Mouse (Mus musculus) gastrocnemius, postnatal 25 days (tissue): Measurements from ENCODE around the gene Slc22a17. TPM values are rescaled to one million over a fixed set of nuclear protein-coding genes. Genes with fewer than 3 reads are reported as not detected.

Experiments used
- DNase-seq: peaks from one replicate; pipeline ENCODE4 v3.0.0; 2022
- total RNA-seq, 2 experiments: library from RNA; stranded (reverse); gene quantifications; 1 replicate in 1 of 2; 2 replicates in 1 of 2; pipeline ENCODE4 v1.2.3; 2021

The Slc22a17 gene
- total RNA-seq, 2 experiments from 2014 or later: 2.4 to 2.5 TPM

DNA sequence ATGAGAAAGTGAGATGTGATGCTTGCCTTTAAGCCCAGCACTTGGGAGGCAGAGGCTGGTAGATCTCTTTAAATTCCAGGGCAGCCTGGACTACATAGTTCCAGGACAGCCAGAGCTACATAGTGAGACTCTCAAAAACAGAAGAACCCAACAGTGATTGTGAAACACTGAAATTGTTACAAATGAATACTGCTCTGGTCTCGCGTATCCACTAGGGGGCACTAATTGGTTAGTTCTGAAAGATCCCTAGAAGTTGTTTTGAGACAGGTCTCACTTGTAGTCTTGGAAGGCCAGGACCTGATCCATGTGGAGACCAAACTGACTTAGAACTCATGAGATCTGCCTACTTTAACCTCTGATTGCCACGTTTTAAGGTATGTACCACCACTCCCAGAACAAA is 12.5 kb downstream of the Slc22a17 start:
- no peak for DNase-seq

DNA sequence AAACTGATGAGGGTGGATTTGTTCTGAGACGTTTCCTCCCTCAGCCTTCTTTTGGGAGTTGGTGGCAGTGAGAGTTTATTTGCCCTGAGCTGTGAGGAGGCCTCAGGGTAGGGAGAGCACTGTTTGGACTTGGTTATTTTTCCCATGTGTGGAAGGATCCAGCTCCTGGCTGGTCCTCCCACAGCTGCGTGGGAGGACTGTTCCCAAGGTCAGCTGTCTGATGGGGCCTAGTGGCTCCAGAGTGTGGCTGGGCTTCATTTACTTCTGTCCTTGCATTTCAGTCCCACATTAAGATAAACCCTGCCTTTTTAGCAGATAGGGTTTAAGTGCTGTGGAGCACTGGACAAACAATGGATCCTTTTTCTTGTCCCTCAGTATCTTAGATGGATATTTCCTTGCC is 15.5 kb downstream of the Slc22a17 start:
- no peak for DNase-seq

DNA sequence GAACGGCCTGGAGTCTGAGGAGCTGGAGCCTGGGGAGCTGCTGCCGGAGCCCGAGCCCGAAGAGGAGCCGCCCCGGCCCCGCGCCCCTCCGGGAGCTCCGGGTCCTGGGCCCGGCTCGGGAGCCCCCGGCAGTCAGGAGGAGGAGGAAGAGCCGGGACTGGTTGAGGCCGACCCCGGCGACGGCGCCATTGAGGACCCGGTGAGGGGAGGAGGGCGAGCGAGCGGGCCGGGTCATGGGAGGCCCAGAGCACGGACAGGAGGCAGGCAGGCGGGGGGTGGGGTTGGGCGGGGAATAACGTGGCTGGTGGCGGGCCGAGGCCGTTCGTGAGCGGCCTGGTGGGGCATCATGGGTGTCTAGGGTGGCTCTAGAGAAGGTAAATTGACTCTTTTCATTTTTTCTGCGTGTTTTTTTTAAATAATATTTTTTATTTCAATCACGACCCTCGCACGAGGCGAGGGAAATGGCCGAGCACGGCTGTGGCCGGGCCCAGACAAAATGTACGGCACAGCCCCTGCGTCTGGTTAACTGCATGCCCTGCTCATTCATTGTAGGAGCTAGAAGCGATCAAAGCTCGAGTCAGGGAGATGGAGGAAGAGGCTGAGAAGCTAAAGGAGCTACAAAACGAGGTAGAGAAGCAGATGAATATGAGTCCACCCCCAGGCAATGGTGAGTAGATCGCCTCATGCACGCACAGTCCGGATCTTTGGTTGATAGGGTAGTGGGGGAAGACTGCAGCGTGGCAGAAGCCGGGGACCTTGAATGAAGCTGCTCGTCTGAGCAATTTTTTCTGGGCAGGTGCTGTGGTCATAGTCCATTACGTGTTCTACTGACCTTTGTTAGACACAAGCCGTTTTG is 18.4 kb downstream of the Slc22a17 start:
- DNase-seq: no peak

DNA sequence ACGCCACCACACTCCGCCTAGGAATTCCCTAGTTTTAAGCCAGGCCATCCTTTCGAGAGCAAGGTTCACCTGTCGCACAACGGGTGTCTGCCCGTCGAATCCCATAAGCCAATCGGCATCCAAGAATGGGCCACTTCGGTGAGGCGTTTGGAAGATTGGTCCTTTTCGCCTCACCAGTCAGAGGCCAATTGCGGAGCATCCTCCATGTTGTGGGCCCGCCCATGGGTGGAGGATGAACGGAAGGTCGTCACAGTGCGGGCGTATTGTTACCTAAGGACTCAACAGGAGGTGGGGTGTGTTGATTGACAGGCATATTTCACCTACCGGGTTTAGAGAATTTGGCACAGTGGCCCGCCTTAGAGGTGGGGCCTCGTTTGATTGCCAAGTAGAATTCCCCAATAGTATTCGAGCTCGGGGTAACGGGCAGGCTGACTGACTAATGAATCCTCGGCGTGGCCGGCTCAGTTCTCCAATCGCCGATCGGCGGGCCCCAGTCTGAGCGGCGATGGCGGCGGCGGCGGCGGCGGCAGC is 19.2 kb downstream of the Slc22a17 start:
- peak; percentile 99 for DNase-seq

DNA sequence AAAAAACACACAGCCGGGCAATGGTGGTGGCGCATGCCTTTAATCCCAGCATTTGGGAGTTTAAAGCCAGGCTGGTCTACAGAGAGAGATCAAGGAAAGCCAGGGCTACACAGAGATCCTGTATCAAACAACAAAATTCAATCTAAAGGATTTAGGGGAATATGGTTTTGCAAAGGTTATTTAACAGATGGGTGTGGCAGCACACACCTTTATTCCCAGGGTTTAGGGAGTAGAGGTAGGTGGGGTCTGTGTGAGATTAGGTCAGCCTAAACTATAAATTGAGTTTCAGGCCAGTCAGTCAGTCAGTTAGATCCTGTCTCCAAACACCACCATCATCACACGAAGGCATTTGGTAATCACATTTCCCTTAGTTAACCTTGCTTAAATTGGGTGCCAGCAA is 20.7 kb downstream of the Slc22a17 start, which contains the start of gene Pabpn1:
TSS of gene Pabpn1 (plus strand) at position 301 of the 400 bp plus-strand sequence.
- DNase-seq: no peak

DNA sequence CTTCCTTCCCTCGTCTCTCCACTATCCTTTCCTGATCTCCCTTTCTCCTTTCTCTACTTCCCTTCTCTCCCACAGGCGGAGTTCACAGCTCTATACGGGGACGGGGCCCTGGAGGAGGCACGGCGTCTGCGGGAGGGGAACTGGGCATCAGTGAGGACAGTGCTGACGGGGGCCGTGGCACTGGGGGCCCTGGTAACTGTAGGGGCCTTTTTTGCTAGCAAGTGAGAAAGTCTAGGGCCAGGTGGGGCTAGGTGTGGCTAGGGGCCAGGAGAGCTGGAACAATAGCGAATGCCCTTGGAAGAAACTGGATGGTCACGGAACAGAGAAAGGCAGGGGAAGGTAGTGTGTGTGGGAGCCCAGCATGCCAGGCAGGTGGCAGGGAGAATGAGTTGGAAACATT is 27.6 kb downstream of the Slc22a17 start:
- no peak for DNase-seq

DNA sequence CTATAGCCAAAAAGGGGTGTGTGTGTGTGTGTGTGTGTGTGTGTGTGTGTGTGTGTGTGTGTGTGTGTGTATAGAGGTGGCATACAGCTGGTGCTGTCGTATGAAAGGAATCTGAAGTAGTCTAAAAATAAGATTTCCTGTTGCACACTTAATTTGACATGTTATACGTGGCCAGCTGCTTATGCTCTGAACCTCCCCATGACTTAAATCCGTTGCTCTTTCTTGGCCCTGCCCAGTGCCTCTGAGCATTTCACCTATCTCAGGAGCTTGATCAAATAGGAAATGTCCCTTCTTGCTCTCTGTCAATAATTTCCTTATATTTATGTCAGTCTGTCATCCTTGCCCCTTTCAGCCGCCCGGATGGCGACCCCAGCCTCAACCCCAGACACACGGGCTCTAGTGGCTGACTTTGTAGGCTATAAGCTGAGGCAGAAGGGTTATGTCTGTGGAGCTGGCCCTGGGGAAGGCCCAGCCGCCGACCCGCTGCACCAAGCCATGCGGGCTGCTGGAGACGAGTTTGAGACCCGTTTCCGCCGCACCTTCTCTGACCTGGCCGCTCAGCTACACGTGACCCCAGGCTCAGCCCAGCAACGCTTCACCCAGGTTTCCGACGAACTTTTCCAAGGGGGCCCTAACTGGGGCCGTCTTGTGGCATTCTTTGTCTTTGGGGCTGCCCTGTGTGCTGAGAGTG is 28.8 kb downstream of the Slc22a17 start:
- DNase-seq: no peak

DNA sequence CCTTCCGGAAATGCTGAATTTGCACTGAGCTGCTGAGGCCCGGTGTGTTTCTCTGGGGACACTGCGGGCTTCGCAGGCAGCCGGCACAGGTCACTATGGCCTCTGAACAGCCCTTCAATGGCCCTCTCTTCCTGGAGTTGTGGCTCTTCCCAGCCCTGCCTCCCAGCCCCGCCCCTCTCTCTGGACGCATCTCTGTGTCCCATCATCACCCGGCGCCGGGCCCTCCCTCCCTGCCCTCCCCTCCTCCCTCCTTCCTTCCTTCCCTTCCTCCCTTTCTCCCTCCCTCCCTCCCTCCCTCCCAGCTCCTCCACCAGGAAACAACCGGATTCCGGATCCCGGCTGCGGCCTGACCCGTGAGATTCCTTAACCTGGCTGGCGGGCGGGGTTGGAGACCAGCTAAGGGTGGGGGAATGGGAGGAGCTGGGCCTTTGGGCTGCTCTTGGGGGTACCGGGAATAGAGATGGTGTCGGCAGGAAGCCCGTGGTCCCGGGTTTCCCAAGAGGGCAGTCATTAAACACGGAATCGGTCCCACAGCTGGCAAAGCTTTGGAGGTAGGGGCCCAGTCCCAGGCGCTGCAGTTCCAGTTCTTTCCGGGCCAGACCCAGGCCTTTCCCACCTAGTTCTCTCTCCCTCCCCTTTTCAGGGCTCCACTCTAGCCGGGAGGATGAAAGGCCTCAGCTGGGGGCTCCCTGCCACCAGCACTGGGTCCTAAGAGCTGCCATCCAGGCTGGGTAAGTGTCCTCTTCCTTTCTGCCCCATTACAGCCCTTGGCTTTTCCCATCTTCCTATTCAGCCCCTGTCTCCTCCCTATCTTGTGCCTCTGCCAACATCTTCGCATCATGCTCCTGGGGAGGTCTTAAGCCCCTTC is 29.5 kb downstream of the Slc22a17 start, which contains the start of the genes Bcl2l2 and Gm20521:
TSS of gene Bcl2l2 (plus strand) at position 224 of the 868 bp plus-strand sequence.
TSS of gene Gm20521 (plus strand) at position 288 of the 868 bp plus-strand sequence.
- peak; percentile 86 for DNase-seq

DNA sequence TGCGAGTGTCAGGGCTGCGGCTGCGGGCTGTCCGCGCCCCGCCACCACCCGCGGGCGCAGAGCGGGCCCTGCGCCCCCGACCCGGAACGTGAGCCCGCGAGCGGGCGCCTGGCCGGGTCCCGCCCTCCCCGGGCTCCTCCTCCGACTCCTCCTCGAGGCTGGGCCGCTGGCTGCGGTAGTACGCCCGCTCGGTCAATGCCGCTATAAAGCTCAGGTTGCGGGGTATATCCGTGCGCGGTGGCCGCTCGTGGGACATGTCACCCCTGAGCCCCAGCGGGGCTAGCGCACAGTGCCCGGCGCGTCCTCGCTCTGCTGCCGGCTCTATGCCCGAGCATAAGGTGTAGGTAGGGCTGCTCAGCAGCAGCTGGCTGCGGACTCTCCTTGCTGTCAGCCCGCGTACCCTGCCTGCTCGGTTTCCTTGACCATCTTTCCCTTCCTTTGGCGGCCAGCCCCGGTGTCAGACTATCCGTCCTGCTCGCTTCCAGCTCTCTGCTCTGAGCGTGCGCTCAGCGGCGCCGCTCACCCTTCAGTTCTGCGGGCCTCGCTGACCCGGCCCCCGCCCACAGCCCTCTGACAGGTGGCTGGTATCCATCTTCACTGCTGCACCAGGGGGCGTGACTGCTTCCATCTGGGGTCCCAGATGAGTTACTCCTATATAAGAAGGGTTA is 35.8 kb downstream of the Slc22a17 start, which contains the start of gene Ppp1r3e:
TSS of gene Ppp1r3e (minus strand) at position 503 of the 668 bp plus-strand sequence.
- peak; percentile 74 for DNase-seq

DNA sequence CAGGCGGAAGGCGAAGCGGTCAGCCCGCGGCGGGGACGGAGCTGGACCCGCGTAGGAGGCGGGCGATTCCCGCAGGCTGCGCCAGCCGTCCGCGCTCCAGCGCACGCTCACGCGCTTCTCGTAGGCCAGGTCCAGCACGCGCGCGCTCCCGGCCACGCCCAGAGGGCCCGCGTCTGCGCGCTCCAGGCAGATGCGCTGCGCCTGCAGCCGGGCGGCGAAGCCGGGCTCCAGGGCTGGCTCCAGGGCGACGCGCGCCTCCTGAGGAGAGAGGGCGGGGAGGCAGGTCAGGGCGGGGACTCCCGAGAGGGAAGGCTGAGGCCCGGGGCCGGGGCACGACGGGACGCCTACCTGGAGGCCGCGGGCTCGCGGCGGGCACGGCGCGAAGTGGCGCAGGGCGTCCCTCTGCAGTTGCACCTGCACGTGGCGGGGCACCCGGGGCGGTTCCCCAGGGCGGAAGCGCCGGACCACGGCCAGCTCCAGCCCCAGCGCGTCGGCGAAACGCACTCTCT is 36.3 kb downstream of the Slc22a17 start:
- DNase-seq: peak; percentile 91

DNA sequence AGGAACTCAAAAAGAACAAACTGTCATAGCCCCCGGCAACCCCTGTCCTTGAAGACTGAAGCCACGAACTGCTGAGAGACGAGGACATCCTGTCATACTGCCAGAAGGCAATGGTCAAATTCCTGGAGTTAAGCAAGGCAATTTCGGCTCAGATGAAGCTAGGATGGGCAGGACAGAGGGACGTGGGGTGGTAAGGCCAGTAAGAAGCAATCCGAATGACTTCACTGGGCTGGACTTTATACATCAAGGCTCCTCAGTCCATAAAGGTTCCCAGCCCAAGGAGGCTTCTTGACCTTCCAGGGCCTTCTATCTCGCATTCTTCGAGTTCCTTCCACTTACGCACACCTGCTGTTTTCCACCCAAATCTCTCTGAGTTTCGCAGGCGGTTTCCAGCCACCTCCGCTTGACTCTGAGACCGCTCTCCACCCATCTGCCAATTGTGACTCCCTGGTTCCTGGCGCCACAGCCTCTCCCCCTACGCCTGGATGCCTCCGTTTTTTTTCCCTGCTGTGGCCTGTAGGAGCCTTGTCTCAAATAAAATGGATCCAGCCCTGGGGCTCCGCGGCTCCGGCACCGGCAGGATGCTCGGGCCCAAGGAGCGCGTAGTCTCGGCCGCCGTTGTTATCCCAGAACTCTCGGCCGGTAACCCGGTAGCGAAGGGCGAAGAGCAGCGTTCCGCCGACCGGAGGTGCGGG is 36.9 kb downstream of the Slc22a17 start:
- no peak for DNase-seq

DNA sequence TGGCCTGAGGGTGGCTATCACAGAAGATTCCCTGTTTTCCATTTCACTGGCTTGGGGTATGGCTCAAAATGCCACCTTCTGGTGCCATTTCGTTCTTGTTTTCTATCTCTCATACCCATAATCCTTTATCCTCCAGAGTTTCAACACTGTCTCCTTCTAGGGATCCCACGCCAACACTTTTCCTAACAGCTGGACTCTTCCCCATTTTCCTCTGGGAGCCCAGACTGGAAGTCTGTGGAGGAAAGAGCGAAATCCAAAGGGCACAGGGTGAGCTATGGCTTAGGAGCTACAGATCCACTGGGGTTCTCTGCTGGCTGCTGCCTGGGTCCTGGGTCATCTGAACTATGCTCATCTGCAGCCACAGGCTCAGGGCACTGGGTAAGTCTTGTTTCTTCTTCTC is 38.8 kb downstream of the Slc22a17 start:
- DNase-seq: no peak

DNA sequence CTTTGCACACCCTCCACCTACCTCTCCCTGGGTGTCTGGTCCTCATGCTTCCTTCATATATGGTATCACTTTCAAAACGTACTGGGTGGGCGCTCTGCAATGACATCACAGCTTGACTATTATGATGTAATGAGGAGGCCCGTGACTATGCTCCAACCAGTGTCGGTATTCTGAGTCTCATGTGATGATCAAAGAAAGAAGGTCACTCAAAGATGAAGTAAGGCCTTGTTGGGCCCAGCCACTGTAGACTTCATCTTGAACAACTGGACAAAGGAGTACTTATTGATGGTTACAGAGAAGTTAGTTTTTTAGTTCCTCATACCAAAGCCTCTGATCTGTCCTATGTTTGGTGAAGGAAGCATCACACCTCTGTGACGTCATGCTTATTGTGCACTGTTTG is 42.1 kb downstream of the Slc22a17 start, which contains the start of gene Homez:
TSS of gene Homez (minus strand) at position 101 of the 400 bp plus-strand sequence.
- DNase-seq: no peak

DNA sequence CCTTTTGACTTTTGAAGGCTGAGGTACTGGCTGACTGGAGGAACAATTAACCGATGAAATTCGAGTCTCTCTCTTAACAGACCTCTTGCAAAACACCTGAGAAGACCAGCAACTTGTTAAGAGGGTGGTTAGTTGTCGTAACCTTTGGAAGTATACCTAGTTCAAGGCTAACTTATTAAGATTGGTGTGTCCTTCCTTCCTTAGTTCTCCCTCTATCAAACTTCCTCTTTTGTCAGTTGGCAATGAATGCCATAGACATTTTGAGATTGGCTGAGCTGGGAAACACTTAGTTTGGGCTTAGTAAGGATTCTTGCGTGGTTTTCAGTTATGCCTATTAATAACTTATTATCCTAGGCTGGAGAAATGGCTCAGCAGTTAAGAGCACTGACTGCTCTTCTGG is 44.9 kb downstream of the Slc22a17 start:
- DNase-seq: no peak

DNA sequence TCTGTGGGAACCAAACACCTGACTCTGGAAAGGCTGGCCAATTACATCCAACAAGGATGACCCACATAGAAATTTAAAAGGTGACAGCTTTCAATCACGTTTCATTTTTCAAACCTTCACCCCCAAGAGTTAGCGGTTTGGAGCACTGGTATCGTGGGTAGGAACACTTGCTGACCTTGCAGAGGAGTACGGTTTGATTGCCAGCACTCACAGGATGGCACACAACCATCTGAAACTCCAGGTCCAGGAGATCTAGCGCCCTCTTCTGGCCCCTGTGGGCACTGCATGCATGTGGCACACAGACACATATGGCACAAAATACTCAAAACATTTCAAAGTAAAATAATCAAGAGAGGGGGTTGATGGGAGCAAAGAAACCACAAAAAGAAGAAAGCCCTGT is 46.0 kb downstream of the Slc22a17 start:
- DNase-seq: no peak

DNA sequence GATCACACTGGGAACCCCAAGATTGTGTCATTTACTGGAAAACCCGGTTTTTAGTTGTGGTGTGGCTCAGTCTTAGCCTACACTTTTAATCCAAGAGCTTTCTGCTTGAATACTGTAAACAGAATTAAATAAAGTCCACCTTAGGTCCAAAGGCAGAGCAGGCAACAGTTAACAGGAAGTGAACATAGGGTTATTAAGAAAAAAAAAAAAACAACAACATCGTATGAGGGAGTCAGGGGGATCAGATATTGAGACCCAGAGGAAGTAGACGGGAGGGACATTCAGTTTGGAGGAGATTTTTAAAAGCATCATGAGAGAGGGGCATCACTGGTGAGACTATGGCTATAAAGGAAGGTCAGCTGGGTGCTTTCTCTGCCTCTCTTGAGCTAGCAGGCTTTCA is 46.7 kb downstream of the Slc22a17 start:
- DNase-seq: no peak

DNA sequence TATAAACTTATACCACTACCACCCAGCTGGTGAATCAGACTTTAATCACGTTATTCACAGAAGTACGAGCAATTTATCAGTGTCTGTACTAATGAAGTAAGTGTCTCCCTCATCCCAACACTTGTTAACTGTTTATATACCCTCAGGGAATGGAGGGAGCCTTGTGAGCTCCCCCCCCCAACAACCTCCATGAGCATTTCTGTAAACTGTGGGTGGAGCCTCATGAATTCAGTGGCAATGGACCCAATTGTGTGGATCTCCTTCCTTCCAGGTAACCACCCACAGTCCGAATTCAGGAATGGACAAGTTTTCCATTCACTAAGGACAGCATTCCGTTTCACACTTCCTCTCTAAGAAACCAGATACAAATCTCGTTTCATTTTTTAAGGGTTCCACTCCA is 47.3 kb downstream of the Slc22a17 start:
- DNase-seq: no peak

DNA sequence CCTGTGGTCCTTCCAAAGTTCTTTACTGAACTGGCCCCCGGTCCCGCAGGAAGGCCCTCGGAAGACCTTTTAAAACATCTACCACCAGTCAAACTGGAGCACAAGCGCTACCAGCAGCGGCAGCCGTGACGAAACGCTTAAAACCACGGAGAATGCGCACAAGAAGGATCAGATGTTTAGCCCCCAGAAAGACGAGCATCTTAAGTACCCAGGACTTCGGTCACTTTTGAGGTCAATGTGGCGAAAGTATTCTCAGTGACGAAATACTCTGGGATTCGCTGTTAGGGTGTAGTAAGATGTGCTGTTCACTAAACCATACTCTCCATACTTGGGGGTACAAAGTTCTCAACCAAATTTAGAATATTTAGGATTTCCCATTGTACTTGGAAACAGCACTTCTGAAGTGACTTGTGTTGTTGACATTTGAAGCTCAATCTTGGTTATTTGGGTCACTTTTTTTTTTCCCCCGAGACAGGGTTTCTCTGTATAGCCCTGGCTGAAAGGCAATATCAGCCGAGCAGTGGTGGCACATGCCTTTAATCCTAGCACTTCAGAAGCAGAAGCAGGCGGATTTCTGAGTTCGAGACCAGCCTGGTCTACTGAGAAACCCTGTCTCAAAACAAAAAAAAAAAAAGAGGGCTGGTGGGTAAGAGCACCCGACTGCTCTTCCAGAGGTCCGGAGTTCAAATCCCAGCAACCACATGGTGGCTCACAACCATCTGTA is 48.5 kb downstream of the Slc22a17 start:
- DNase-seq: no peak

DNA sequence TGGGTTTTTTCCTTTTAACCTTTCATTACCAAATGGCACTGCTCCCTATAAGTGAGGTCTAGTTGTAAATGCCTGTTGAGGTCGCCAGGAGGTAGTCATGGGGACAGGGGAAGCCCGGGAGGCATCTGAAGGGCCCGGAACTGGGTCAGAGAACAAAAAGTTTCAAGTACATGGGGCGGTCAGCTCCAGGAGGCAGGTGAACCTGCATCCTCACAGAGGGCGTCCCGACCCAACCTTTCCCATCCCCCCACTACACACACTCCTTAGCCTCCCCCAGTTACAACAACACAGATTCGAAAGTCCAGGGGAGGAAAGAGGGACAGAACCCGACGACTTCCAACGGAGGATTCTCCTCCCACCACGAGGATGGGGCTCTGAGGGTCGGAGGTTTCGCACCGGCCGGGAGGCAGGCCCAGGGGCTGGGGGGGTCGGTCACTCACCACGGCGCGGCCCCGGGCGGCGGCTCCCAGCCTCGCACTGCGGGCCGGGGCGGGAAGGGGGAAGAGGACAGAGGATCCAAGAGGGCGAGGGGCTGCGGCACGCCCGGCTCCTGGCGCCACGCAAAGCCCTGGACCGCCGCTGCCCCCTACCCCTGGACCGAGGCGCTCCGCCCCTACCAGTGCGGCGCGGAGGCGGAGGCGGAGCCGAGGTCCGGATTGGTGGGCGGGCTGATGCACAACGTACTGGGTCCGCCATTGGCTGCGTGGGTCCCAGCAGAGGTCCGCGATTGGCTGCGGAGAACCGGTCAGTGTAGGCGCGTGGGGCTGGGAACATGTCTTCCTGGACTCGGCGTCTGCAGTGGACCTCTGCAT is 49.2 kb downstream of the Slc22a17 start:
- DNase-seq: peak; percentile 90
